Mouse (Mus musculus): ENCODE measurements around the gene Dcp1b. TPM values are rescaled to one million over a fixed set of nuclear protein-coding genes. Genes with fewer than 3 reads are reported as not detected.

Dcp1b gene
- polyA plus RNA-seq, 1 experiment from 2014 or later, result 8.9 TPM

GRCm38 (mm10) chr6:119215040-119215613 lies 40.1 kb downstream of the Dcp1b start:
- no peak overlapping the region for H3K4me2 ChIP-seq
- ATAC-seq (ENCODE audit: insufficient number of reproducible peaks, insufficient read depth, low FRiP score, low TSS enrichment, low read depth), result no peak; the same call in 1 of the 2 replicates
- no peaks in the 10 kb centered on the region for H3K4me1 ChIP-seq (replicated peaks)
- H3K27me3 ChIP-seq, result no peaks in the 10 kb centered on the region
- H3K36me3 ChIP-seq, result peaks cover 44% of the 10 kb centered on the region
- H3K4me3 ChIP-seq (replicated peaks), result no peak overlapping the region
- no peak overlapping the region for H3K9ac ChIP-seq (replicated peaks)
- H3K27ac ChIP-seq, result no peak overlapping the region
- H3K9me3 ChIP-seq, result no peaks in the 10 kb centered on the region
- WGBS, result 86% methylated on average over 10 of the region's 10 CpGs

GRCm38 (mm10) chr6:119217661-119218060 lies 42.6 kb downstream of the Dcp1b start:
- Histone ChIP-seq H3K36me3 (peaks cover 53% of the 10 kb centered on the region), H3K27me3 (no peaks in the 10 kb centered on the region)
- WGBS, result 69% methylated on average over 4 of the region's 4 CpGs

GRCm38 (mm10) chr6:119218591-119218990 lies 43.5 kb downstream of the Dcp1b start:
- no peak overlapping the region for H3K27ac ChIP-seq
- no peak for ATAC-seq (ENCODE audit: insufficient number of reproducible peaks, insufficient read depth, low FRiP score, low TSS enrichment, low read depth)
- H3K4me1 ChIP-seq (replicated peaks), result no peaks in the 10 kb centered on the region
- peaks cover 43% of the 10 kb centered on the region for H3K36me3 ChIP-seq
- no peak overlapping the region for H3K4me2 ChIP-seq
- H3K9ac ChIP-seq (replicated peaks), result no peak overlapping the region
- 90% methylated on average over 5 of the region's 5 CpGs for WGBS
- no peaks in the 10 kb centered on the region for H3K9me3 ChIP-seq
- H3K27me3 ChIP-seq, result no peaks in the 10 kb centered on the region
- no peak overlapping the region for H3K4me3 ChIP-seq (replicated peaks)

More at GRCm38 (mm10) chr6:119217661-119218060, 42.6 kb downstream of the Dcp1b start:
- no peaks in the 10 kb centered on the region for H3K4me1 ChIP-seq (replicated peaks)
- no peak overlapping the region for H3K4me2 ChIP-seq
- H3K27ac ChIP-seq, result no peak overlapping the region
- no peaks in the 10 kb centered on the region for H3K9me3 ChIP-seq
- H3K4me3 ChIP-seq (replicated peaks), result no peak overlapping the region
- no peak overlapping the region for H3K9ac ChIP-seq (replicated peaks)
- no peak for ATAC-seq (ENCODE audit: insufficient number of reproducible peaks, insufficient read depth, low FRiP score, low TSS enrichment, low read depth)

- Histone ChIP-seq H3K4me3 (replicated peaks) (no peak overlapping the region), H3K9ac (replicated peaks) (no peak overlapping the region), H3K9me3 (no peaks in the 10 kb centered on the region), H3K4me1 (replicated peaks) (no peaks in the 10 kb centered on the region), H3K27me3 (no peaks in the 10 kb centered on the region), H3K27ac (no peak overlapping the region), H3K4me2 (no peak overlapping the region), H3K36me3 (peaks cover 39% of the 10 kb centered on the region)
- no peak for ATAC-seq (ENCODE audit: insufficient number of reproducible peaks, insufficient read depth, low FRiP score, low TSS enrichment, low read depth)
- 80% methylated on average over 15 of the region's 15 CpGs for WGBS
Observed at GRCm38 (mm10) chr6:119219237-119219870, 44.3 kb downstream of the Dcp1b start.

- H3K9me3 ChIP-seq, result no peaks in the 10 kb centered on the region
- 0 out of 2 replicates have a peak, but pooled peaks have one; percentile 66 for ATAC-seq (ENCODE audit: insufficient number of reproducible peaks, insufficient read depth, low FRiP score, low TSS enrichment, low read depth)
- no peak overlapping the region for H3K4me2 ChIP-seq
- H3K9ac ChIP-seq (replicated peaks), result no peak overlapping the region
- peaks cover 9% of the 10 kb centered on the region for H3K4me1 ChIP-seq (replicated peaks)
- no peaks in the 10 kb centered on the region for H3K27me3 ChIP-seq
- no peak overlapping the region for H3K4me3 ChIP-seq (replicated peaks)
- H3K27ac ChIP-seq, result no peak overlapping the region
- WGBS, result 51% methylated on average over 10 of the region's 10 CpGs
- peaks cover 30% of the 10 kb centered on the region for H3K36me3 ChIP-seq
Observed at GRCm38 (mm10) chr6:119220297-119220696, 45.2 kb downstream of the Dcp1b start.

- Histone ChIP-seq H3K4me3 (replicated peaks) (no peak overlapping the region), H3K27ac (no peak overlapping the region), H3K4me1 (replicated peaks) (peaks cover 17% of the 10 kb centered on the region), H3K4me2 (no peak overlapping the region), H3K27me3 (no peaks in the 10 kb centered on the region), H3K9me3 (no peaks in the 10 kb centered on the region), H3K36me3 (peaks cover 12% of the 10 kb centered on the region), H3K9ac (replicated peaks) (no peak overlapping the region)
- no peak for ATAC-seq (ENCODE audit: insufficient number of reproducible peaks, insufficient read depth, low FRiP score, low TSS enrichment, low read depth)
- 65% methylated on average over 13 of the region's 13 CpGs for WGBS
Observed at GRCm38 (mm10) chr6:119224451-119225195, 49.6 kb downstream of the Dcp1b start.

- Histone ChIP-seq H3K27me3 (no peaks in the 10 kb centered on the region), H3K4me2 (no peak overlapping the region), H3K36me3 (peaks cover 12% of the 10 kb centered on the region), H3K4me1 (replicated peaks) (peaks cover 17% of the 10 kb centered on the region), H3K9ac (replicated peaks) (no peak overlapping the region), H3K9me3 (no peaks in the 10 kb centered on the region), H3K27ac (no peak overlapping the region), H3K4me3 (replicated peaks) (no peak overlapping the region)
- no peak for ATAC-seq (ENCODE audit: insufficient number of reproducible peaks, insufficient read depth, low FRiP score, low TSS enrichment, low read depth)
- WGBS, result 89% methylated on average over 12 of the region's 12 CpGs
Observed at GRCm38 (mm10) chr6:119225226-119225625, 50.2 kb downstream of the Dcp1b start.

GRCm38 (mm10) chr6:119225731-119226130 lies 50.7 kb downstream of the Dcp1b start:
- Histone ChIP-seq H3K27me3 (no peaks in the 10 kb centered on the region), H3K4me1 (replicated peaks) (peaks cover 17% of the 10 kb centered on the region), H3K9me3 (no peaks in the 10 kb centered on the region), H3K9ac (replicated peaks) (no peak overlapping the region), H3K4me3 (replicated peaks) (no peak overlapping the region), H3K36me3 (peaks cover 12% of the 10 kb centered on the region), H3K27ac (no peak overlapping the region), H3K4me2 (no peak overlapping the region)
- no peak for ATAC-seq (ENCODE audit: insufficient number of reproducible peaks, insufficient read depth, low FRiP score, low TSS enrichment, low read depth)
- WGBS, result 80% methylated on average over 6 of the region's 6 CpGs

GRCm38 (mm10) chr6:119227001-119227400 lies 51.9 kb downstream of the Dcp1b start:
- peaks cover 3% of the 10 kb centered on the region; the same call in 1 of the 2 replicates for H3K36me3 ChIP-seq
- 90% methylated on average over 8 of the region's 8 CpGs for WGBS

GRCm38 (mm10) chr6:119228861-119229603 lies 54.0 kb downstream of the Dcp1b start:
- Histone ChIP-seq H3K27ac (no peak overlapping the region), H3K27me3 (no peaks in the 10 kb centered on the region), H3K4me3 (replicated peaks) (no peak overlapping the region), H3K9me3 (no peaks in the 10 kb centered on the region), H3K36me3 (no peaks in the 10 kb centered on the region), H3K4me1 (replicated peaks) (peaks cover 17% of the 10 kb centered on the region), H3K9ac (replicated peaks) (no peak overlapping the region), H3K4me2 (no peak overlapping the region)
- WGBS, result 77% methylated on average over 11 of the region's 11 CpGs
- no peak for ATAC-seq (ENCODE audit: insufficient number of reproducible peaks, insufficient read depth, low FRiP score, low TSS enrichment, low read depth)

More at GRCm38 (mm10) chr6:119227001-119227400, 51.9 kb downstream of the Dcp1b start:
- no peak for ATAC-seq (ENCODE audit: insufficient number of reproducible peaks, insufficient read depth, low FRiP score, low TSS enrichment, low read depth)
- Histone ChIP-seq H3K27ac (no peak overlapping the region), H3K27me3 (no peaks in the 10 kb centered on the region), H3K4me3 (replicated peaks) (no peak overlapping the region), H3K9ac (replicated peaks) (no peak overlapping the region), H3K9me3 (no peaks in the 10 kb centered on the region), H3K4me1 (replicated peaks) (peaks cover 17% of the 10 kb centered on the region), H3K4me2 (no peak overlapping the region)

- H3K27ac ChIP-seq, result no peak overlapping the region
- no peak overlapping the region for H3K9ac ChIP-seq (replicated peaks)
- ATAC-seq (ENCODE audit: insufficient number of reproducible peaks, insufficient read depth, low FRiP score, low TSS enrichment, low read depth), result no peak
- WGBS, result 34% methylated on average over 3 of the region's 3 CpGs
- no peak overlapping the region for H3K4me3 ChIP-seq (replicated peaks)
- no peaks in the 10 kb centered on the region for H3K4me1 ChIP-seq (replicated peaks)
- no peaks in the 10 kb centered on the region; the same call in 1 of the 2 replicates for H3K27me3 ChIP-seq
- H3K9me3 ChIP-seq, result no peaks in the 10 kb centered on the region
- no peaks in the 10 kb centered on the region for H3K36me3 ChIP-seq
- no peak overlapping the region for H3K4me2 ChIP-seq
Observed at GRCm38 (mm10) chr6:119233066-119233465, 58.0 kb downstream of the Dcp1b start.

Data from limb, embryonic 12.5 days (tissue).